Mouse (Mus musculus) forebrain, embryonic 14.5 days (tissue): Measurements from ENCODE around the gene Ano6. TPM values are rescaled to one million over a fixed set of nuclear protein-coding genes. Genes with fewer than 3 reads are reported as not detected.

Source experiments
- ATAC-seq: fragments of 200-750 bp; cut with Nextera tagmentation; 2 replicates; pipeline ENCODE4 v1.8.0; 2017; ENCODE audit warnings: mild to moderate bottlenecking, moderate library complexity
- DNase-seq: peaks from one replicate; pipeline ENCODE4 v3.0.0-alpha.2; 2015; ENCODE audit warnings: low spot score
- H3K27ac ChIP-seq: fragments of 300-500 bp; sonication (generic); 2 replicates; pipeline ENCODE4 v1.5.1; 2014; ENCODE audit warnings: low read depth, mild to moderate bottlenecking, control low read depth, low read length, moderate library complexity
- H3K27me3 ChIP-seq: fragments of 300-500 bp; sonication (generic); replicated peaks from 2 replicates; pipeline ENCODE4 v1.6.1; 2014; ENCODE audit warnings: low read length, control low read depth, mixed read lengths; ENCODE audit not compliant: control insufficient read depth, insufficient read depth
- H3K36me3 ChIP-seq: fragments of 300-500 bp; sonication (generic); 2 replicates; pipeline ENCODE4 v1.6.1; 2014; ENCODE audit warnings: low read length, control low read depth; ENCODE audit not compliant: control insufficient read depth, insufficient read depth
- H3K4me1 ChIP-seq: fragments of 300-500 bp; sonication (generic); 2 replicates; pipeline ENCODE4 v1.6.1; 2014; ENCODE audit warnings: antibody characterized with exemption, low read length, control low read depth; ENCODE audit not compliant: control insufficient read depth, insufficient read depth
- H3K4me2 ChIP-seq: fragments of 300-500 bp; sonication (generic); 2 replicates; pipeline ENCODE4 v1.6.1; 2014; ENCODE audit warnings: mild to moderate bottlenecking, control low read depth, low read length
- H3K4me3 ChIP-seq: fragments of 300-500 bp; sonication (generic); 2 replicates; pipeline ENCODE4 v1.5.1; 2014; ENCODE audit warnings: low read depth, low read length, control low read depth
- H3K9ac ChIP-seq: fragments of 300-500 bp; sonication (generic); 2 replicates; pipeline ENCODE4 v1.6.1; 2014; ENCODE audit warnings: mild to moderate bottlenecking, low read length, control low read depth, moderate library complexity
- H3K9me3 ChIP-seq: fragments of 300-500 bp; sonication (generic); replicated peaks from 2 replicates; pipeline ENCODE4 v1.6.1; 2016; ENCODE audit warnings: low read length, control low read depth, mixed read lengths; ENCODE audit not compliant: control insufficient read depth
- WGBS: fragments of 180-500 bp; shearing (Covaris S2); extraction: QIAGEN DNeasy Blood & Tissue Kit; methylation state at CpG from one replicate; pipeline ENCODE4 v1.1.7; 2014; 5-methylcytosine and 5-hydroxymethylcytosine counted together
- polyA plus RNA-seq: library from polyadenylated mRNA; unstranded; fragments of >200 nt; fragmentation: Nextera tagmentation; extraction: Ambion mirVana; gene quantifications from 2 replicates; pipeline ENCODE4 v1.2.1, GENCODE M21; 2014

Ano6 gene
- polyA plus RNA-seq, 1 experiment from 2014 or later = 14.6 TPM

GRCm38 (mm10) chr15:95863865-95864660 is 73.4 kb downstream of the Ano6 start:
- Histone ChIP-seq H3K9me3 (no peaks in the 10 kb centered on the region), H3K27ac (no peak overlapping the region), H3K27me3 (no peaks in the 10 kb centered on the region), H3K4me3 (no peak overlapping the region), H3K36me3 (no peaks in the 10 kb centered on the region), H3K4me2 (no peak overlapping the region), H3K4me1 (no peaks in the 10 kb centered on the region), H3K9ac (no peak overlapping the region)
- WGBS = 85% methylated on average over 17 of the region's 17 CpGs
- DNase-seq = no peak
- ATAC-seq = no peak

GRCm38 (mm10) chr15:95865311-95866100 is 74.9 kb downstream of the Ano6 start:
- ATAC-seq (no peak), DNase-seq (no peak)
- no peaks in the 10 kb centered on the region for H3K36me3 ChIP-seq
- H3K4me1 ChIP-seq = no peaks in the 10 kb centered on the region
- no peak overlapping the region for H3K4me2 ChIP-seq
- WGBS = 92% methylated on average over 17 of the region's 17 CpGs
- H3K9ac ChIP-seq = no peak overlapping the region
- no peaks in the 10 kb centered on the region for H3K9me3 ChIP-seq
- H3K27me3 ChIP-seq = no peaks in the 10 kb centered on the region
- H3K4me3 ChIP-seq = no peak overlapping the region
- H3K27ac ChIP-seq = no peak overlapping the region

- no peaks in the 10 kb centered on the region for H3K9me3 ChIP-seq
- no peak overlapping the region for H3K4me3 ChIP-seq
- DNase-seq (no peak), ATAC-seq (no peak)
- H3K9ac ChIP-seq = no peak overlapping the region
- WGBS = 86% methylated on average over 4 of the region's 4 CpGs
- no peaks in the 10 kb centered on the region for H3K4me1 ChIP-seq
- no peak overlapping the region for H3K4me2 ChIP-seq
- no peaks in the 10 kb centered on the region for H3K36me3 ChIP-seq
- no peaks in the 10 kb centered on the region for H3K27me3 ChIP-seq
- no peak overlapping the region for H3K27ac ChIP-seq
These were observed 77.5 kb downstream of the Ano6 start for GRCm38 (mm10) chr15:95868172-95868571.

GRCm38 (mm10) chr15:95869611-95870010 is 79.0 kb downstream of the Ano6 start:
- Histone ChIP-seq H3K4me1 (no peaks in the 10 kb centered on the region), H3K27me3 (no peaks in the 10 kb centered on the region), H3K9me3 (no peaks in the 10 kb centered on the region), H3K4me3 (no peak overlapping the region), H3K27ac (no peak overlapping the region), H3K36me3 (no peaks in the 10 kb centered on the region), H3K9ac (no peak overlapping the region), H3K4me2 (no peak overlapping the region)
- DNase-seq = no peak
- WGBS = 96% methylated on average over 5 of the region's 5 CpGs
- no peak for ATAC-seq

GRCm38 (mm10) chr15:95871631-95872030 is 81.0 kb downstream of the Ano6 start:
- H3K9me3 ChIP-seq = no peaks in the 10 kb centered on the region
- H3K27ac ChIP-seq = no peak overlapping the region
- no peak for DNase-seq
- no peak overlapping the region for H3K4me3 ChIP-seq
- H3K27me3 ChIP-seq = no peaks in the 10 kb centered on the region
- H3K36me3 ChIP-seq = no peaks in the 10 kb centered on the region
- no peaks in the 10 kb centered on the region for H3K4me1 ChIP-seq
- H3K4me2 ChIP-seq = no peak overlapping the region
- no peak for ATAC-seq
- no peak overlapping the region for H3K9ac ChIP-seq
- WGBS = 85% methylated on average over 15 of the region's 15 CpGs

GRCm38 (mm10) chr15:95872447-95872846 is 81.8 kb downstream of the Ano6 start:
- Histone ChIP-seq H3K4me2 (no peak overlapping the region), H3K27ac (no peak overlapping the region), H3K4me1 (no peaks in the 10 kb centered on the region), H3K36me3 (no peaks in the 10 kb centered on the region), H3K9ac (no peak overlapping the region), H3K4me3 (no peak overlapping the region), H3K9me3 (no peaks in the 10 kb centered on the region), H3K27me3 (no peaks in the 10 kb centered on the region)
- ATAC-seq = no peak
- WGBS = 92% methylated on average over 8 of the region's 8 CpGs
- no peak for DNase-seq

- Histone ChIP-seq H3K9ac (no peak overlapping the region), H3K4me2 (no peak overlapping the region), H3K9me3 (no peaks in the 10 kb centered on the region), H3K4me3 (no peak overlapping the region), H3K36me3 (no peaks in the 10 kb centered on the region), H3K4me1 (no peaks in the 10 kb centered on the region), H3K27me3 (no peaks in the 10 kb centered on the region), H3K27ac (no peak overlapping the region)
- ATAC-seq (no peak), DNase-seq (no peak)
- 75% methylated on average over 1 of the region's 1 CpGs for WGBS
These were observed 82.6 kb downstream of the Ano6 start for GRCm38 (mm10) chr15:95873276-95873675.

- H3K36me3 ChIP-seq = no peaks in the 10 kb centered on the region
- DNase-seq (no peak), ATAC-seq (no peak)
- H3K27ac ChIP-seq = no peak overlapping the region
- H3K4me2 ChIP-seq = no peak overlapping the region
- WGBS = 93% methylated on average over 5 of the region's 5 CpGs
- H3K4me1 ChIP-seq = no peaks in the 10 kb centered on the region
- H3K9me3 ChIP-seq = no peaks in the 10 kb centered on the region
- no peaks in the 10 kb centered on the region for H3K27me3 ChIP-seq
- no peak overlapping the region for H3K9ac ChIP-seq
- no peak overlapping the region for H3K4me3 ChIP-seq
These were observed 83.6 kb downstream of the Ano6 start for GRCm38 (mm10) chr15:95874216-95874615.

GRCm38 (mm10) chr15:95874726-95875125 is 84.1 kb downstream of the Ano6 start:
- no peak overlapping the region for H3K4me2 ChIP-seq
- WGBS = 90% methylated on average over 8 of the region's 8 CpGs
- H3K9me3 ChIP-seq = no peaks in the 10 kb centered on the region
- H3K27me3 ChIP-seq = no peaks in the 10 kb centered on the region
- DNase-seq = no peak
- no peak overlapping the region for H3K9ac ChIP-seq
- ATAC-seq = no peak
- no peaks in the 10 kb centered on the region for H3K4me1 ChIP-seq
- no peak overlapping the region for H3K4me3 ChIP-seq
- H3K27ac ChIP-seq = no peak overlapping the region
- H3K36me3 ChIP-seq = no peaks in the 10 kb centered on the region
